Mouse (Mus musculus): ENCODE data around the gene Ctu1. TPM values are rescaled to one million over a fixed set of nuclear protein-coding genes. Genes with fewer than 3 reads are reported as not detected.

The Ctu1 gene
- 7.5 and 8.4 TPM in 2 replicates for polyA plus RNA-seq (2015; fragmentation: Nextera tagmentation; extraction: Ambion mirVana)

DNA sequence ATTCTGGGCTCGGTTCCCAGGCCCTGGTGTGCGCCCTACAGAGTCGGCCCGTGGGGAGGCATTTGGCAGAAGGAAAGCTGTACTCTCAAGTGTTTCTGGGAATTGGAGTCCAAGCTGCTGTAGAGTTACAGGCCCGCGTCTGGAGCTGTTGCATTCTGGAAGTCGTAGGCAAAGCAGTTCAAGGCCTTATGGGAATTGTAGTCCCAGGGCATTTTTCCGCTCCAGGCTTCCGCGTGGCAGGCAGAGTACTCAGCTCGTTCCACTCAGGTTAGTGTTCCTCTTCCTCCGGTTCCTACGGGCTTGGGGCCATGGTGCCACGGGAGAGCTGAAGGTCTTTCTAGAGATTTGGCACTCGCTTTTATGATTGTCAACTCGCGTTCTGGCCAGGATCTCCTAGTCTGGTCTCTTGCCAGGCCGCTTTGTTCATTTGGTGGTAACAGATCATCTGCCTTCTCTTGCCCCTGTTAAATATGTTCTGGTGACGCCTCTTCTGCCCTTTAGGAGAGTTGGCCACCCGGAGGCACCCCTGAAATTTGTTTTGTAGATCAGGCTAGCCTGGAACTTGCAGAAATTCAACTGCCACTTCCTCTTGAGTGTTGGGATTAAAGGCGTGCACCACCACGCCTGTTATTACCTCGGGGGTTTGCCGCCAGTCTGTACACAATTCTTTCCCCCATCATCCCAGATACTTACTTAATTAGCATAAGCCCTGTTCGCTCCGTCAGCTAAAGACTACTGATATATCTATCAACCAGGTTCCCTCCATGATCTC is at the start of gene Ctu1:
TSS of gene Ctu1 (plus strand) at position 208 of the 772 bp plus-strand sequence.

DNA sequence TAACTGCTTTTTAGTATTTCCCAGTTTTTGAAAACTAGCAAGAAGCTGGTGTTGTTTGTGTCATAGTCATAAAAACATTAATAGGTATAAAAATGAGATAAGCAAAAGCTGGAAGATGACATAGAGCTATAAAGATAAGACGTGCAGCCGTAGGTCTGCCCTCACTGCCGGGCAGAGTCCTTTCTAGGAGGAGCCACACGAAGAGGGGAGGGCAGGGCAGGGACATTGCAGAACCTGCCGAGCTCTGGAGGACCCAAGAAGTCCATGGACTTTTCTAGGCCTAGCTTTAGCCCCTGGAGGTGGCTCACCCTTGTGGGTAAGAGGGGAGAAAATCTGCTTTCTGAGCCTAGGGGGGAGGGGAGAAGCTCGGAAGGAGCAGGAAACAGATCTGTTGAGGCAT is 37.3 kb upstream of the Ctu1 start, which contains the start of gene Ceacam18:
TSS of gene Ceacam18 (plus strand) at position 208 of the 400 bp plus-strand sequence.

DNA sequence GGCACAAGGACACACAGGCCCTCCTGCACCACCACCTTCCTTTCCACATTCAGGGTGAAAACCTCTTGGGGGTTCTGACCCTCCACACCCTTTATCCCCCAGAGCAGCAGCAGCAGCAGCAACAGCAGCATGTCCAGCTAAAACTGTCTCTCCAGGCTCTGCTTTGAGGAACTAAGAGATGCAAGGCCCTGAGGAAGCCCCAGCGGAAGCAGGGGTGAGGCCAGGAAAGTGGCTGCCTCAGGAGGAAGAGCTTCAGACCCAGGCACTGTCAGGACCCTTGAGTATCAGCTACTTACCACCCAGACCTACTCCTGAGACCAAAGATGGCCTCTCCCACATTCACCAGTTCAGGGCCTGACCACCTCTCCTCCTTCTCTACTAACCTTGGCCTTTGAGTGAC is 11.8 kb upstream of the Ctu1 start, which contains the start of gene Siglece:
TSS of gene Siglece (minus strand) at position 160 of the 400 bp plus-strand sequence.

DNA sequence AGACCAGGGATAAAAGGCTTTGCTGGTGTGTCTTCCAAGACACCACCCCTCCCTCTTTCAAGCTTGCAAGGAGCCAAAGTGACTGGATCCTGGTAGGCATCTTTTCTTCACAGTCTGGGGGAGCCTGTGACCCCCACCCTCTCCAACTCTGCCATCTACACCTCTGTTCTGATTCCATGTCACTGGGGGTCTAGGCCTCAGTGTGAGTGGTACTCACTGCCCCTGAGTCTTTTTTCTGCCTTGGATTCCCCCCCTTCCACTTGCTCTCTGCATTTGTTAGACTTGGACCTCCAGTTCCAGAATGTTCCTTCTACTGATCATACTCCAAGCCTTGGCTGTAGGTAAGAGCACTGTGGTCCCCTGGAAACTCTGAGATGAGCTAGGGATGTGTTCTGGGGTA is 18.3 kb downstream of the Ctu1 start, which contains the start of gene Klk14:
TSS of gene Klk14 (plus strand) at position 301 of the 400 bp plus-strand sequence.

DNA sequence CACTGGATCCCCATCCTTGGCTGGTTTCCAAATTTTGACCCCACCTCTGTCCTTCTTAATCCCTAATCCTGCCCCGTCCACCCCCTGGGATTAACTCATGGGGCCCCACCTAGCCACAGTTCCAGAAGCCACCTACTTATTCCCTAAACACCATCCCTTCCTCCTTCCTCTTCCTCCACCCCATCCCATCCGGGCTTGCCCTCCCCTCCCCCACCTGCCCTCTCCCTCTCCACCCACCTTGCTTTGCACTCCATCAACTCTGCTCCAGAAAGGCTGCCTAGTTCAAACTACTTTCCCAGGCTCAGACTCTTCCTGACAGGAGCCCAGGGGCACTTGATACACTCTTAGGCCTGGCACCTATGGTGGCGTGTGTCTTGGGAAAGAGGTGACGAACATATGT is 40.5 kb downstream of the Ctu1 start, which contains the start of gene Klk13:
TSS of gene Klk13 (plus strand) at position 301 of the 400 bp plus-strand sequence.

Other genes starting within 250 kb of the Ctu1 start
- not detected in 2 replicates for gene Lim2, start 244.3 kb upstream of the Ctu1 start, polyA plus RNA-seq (2015; fragmentation: Nextera tagmentation; extraction: Ambion mirVana)
- gene Nkg7, start 234.9 kb upstream of the Ctu1 start, polyA plus RNA-seq (2015; fragmentation: Nextera tagmentation; extraction: Ambion mirVana): 0.75 and 0.80 TPM in 2 replicates
- gene Cldnd2, start 231.2 kb upstream of the Ctu1 start, polyA plus RNA-seq (2015; fragmentation: Nextera tagmentation; extraction: Ambion mirVana): not detected in 2 replicates
- 302 and 307 TPM in 2 replicates for gene Etfb, start 227.9 kb upstream of the Ctu1 start, polyA plus RNA-seq (2015; fragmentation: Nextera tagmentation; extraction: Ambion mirVana)
- 0.17 TPM in 1 of 2 replicates, not detected in the other for gene Gm45233, start 227.9 kb upstream of the Ctu1 start, polyA plus RNA-seq (2015; fragmentation: Nextera tagmentation; extraction: Ambion mirVana)
- 4.6 and 5.0 TPM in 2 replicates for gene Vsig10l, start 208.9 kb upstream of the Ctu1 start, polyA plus RNA-seq (2015; fragmentation: Nextera tagmentation; extraction: Ambion mirVana)
- gene Iglon5, start 181.9 kb upstream of the Ctu1 start, polyA plus RNA-seq (2015; fragmentation: Nextera tagmentation; extraction: Ambion mirVana): 0.11 and 0.19 TPM in 2 replicates
- gene 4931406B18Rik, start 166.1 kb upstream of the Ctu1 start, polyA plus RNA-seq (2015; fragmentation: Nextera tagmentation; extraction: Ambion mirVana): not detected in 2 replicates
- gene Cd33, start 127.6 kb upstream of the Ctu1 start, polyA plus RNA-seq (2015; fragmentation: Nextera tagmentation; extraction: Ambion mirVana): 2.0 and 5.1 TPM in 2 replicates
- 1.00 and 1.0 TPM in 2 replicates for gene Zfp658, start 109.8 kb upstream of the Ctu1 start, polyA plus RNA-seq (2015; fragmentation: Nextera tagmentation; extraction: Ambion mirVana)
- 4.7 and 6.3 TPM in 2 replicates for gene Zfp719, start 92.4 kb upstream of the Ctu1 start, polyA plus RNA-seq (2015; fragmentation: Nextera tagmentation; extraction: Ambion mirVana)
- 0.07 TPM in 1 of 2 replicates, not detected in the other for gene Zfp819, start 64.8 kb upstream of the Ctu1 start, polyA plus RNA-seq (2015; fragmentation: Nextera tagmentation; extraction: Ambion mirVana)
- gene Ceacam18, start 37.3 kb upstream of the Ctu1 start, polyA plus RNA-seq (2015; fragmentation: Nextera tagmentation; extraction: Ambion mirVana): not detected in 2 replicates
- gene Siglece, start 11.9 kb upstream of the Ctu1 start, polyA plus RNA-seq (2015; fragmentation: Nextera tagmentation; extraction: Ambion mirVana): 0.70 and 1.1 TPM in 2 replicates
- 0.14 TPM in 1 of 2 replicates, not detected in the other for gene Klk14, start 18.4 kb downstream of the Ctu1 start, polyA plus RNA-seq (2015; fragmentation: Nextera tagmentation; extraction: Ambion mirVana)
- gene Klk13, start 40.6 kb downstream of the Ctu1 start, polyA plus RNA-seq (2015; fragmentation: Nextera tagmentation; extraction: Ambion mirVana): 0.13 and 0.15 TPM in 2 replicates
- not detected in 2 replicates for gene Klk12, start 96.9 kb downstream of the Ctu1 start, polyA plus RNA-seq (2015; fragmentation: Nextera tagmentation; extraction: Ambion mirVana)
- 0.17 TPM in 1 of 2 replicates, not detected in the other for gene Klk11, start 102.6 kb downstream of the Ctu1 start, polyA plus RNA-seq (2015; fragmentation: Nextera tagmentation; extraction: Ambion mirVana)
- gene Klk10, start 109.0 kb downstream of the Ctu1 start, polyA plus RNA-seq (2015; fragmentation: Nextera tagmentation; extraction: Ambion mirVana): 0.91 and 1.4 TPM in 2 replicates
- gene Klk9, start 119.9 kb downstream of the Ctu1 start, polyA plus RNA-seq (2015; fragmentation: Nextera tagmentation; extraction: Ambion mirVana): 0.11 and 0.17 TPM in 2 replicates
- gene Klk8, start 125.6 kb downstream of the Ctu1 start, polyA plus RNA-seq (2015; fragmentation: Nextera tagmentation; extraction: Ambion mirVana): 10.9 and 17.2 TPM in 2 replicates
- not detected in 2 replicates for gene Klk7, start 139.3 kb downstream of the Ctu1 start, polyA plus RNA-seq (2015; fragmentation: Nextera tagmentation; extraction: Ambion mirVana)
- gene Klk6, start 152.5 kb downstream of the Ctu1 start, polyA plus RNA-seq (2015; fragmentation: Nextera tagmentation; extraction: Ambion mirVana): 0.40 and 0.65 TPM in 2 replicates
- not detected in 2 replicates for gene Klk5, start 170.0 kb downstream of the Ctu1 start, polyA plus RNA-seq (2015; fragmentation: Nextera tagmentation; extraction: Ambion mirVana)
- not detected in 2 replicates for gene Klk4, start 209.1 kb downstream of the Ctu1 start, polyA plus RNA-seq (2015; fragmentation: Nextera tagmentation; extraction: Ambion mirVana)

Data from urinary bladder, postnatal 0 days (tissue).